Mouse (Mus musculus): ENCODE measurements around the gene Gm17359.

Gene Gm17359

GRCm38 (mm10) chr3:79496668-79497067, 160.2 kb downstream of the Gm17359 start:
- in situ Hi-C loops (cut with MboI; ENCODE audit: low pct_unique_long_range_greater_than_20kb in 1 of 2, low sequenced_read_pairs in 2 of 2, unreplicated experiment in 1 of 2) = no loop called here

- in situ Hi-C loops (cut with MboI; ENCODE audit: low pct_unique_long_range_greater_than_20kb in 1 of 2, low sequenced_read_pairs in 2 of 2, unreplicated experiment in 1 of 2) = no loop called here
Measured at GRCm38 (mm10) chr3:79500279-79500678, 163.8 kb downstream of the Gm17359 start.

GRCm38 (mm10) chr3:79501166-79501728, 164.8 kb downstream of the Gm17359 start:
- in situ Hi-C loops (cut with MboI; ENCODE audit: low pct_unique_long_range_greater_than_20kb in 1 of 2, low sequenced_read_pairs in 2 of 2, unreplicated experiment in 1 of 2) = no loop called here

Measured in mouse embryonic stem cell (cell line).